Mouse (Mus musculus) lung, adult 2 months (tissue): ENCODE results near the gene Nedd4. TPM values are rescaled to one million over a fixed set of nuclear protein-coding genes. Genes with fewer than 3 reads are reported as not detected.

ENCODE experiments used
- DNase-seq: peaks from one replicate; pipeline ENCODE4 v3.0.0; 2022
- H3K4me1 ChIP-seq: fragments of 200-500 bp; 2 replicates; pipeline ENCODE4 v1.6.1; 2011; ENCODE audit warnings: low read length; ENCODE audit not compliant: control insufficient read depth, insufficient read depth
- H3K4me3 ChIP-seq: fragments of 200-500 bp; replicated peaks from 2 replicates; pipeline ENCODE3; 2011; ENCODE audit warnings: low read depth, mild to moderate bottlenecking, control low read depth, low read length; ENCODE audit errors: extremely low read depth
- CTCF ChIP-seq: fragments of 200-500 bp; IDR thresholded peaks from 2 replicates; pipeline ENCODE4 v1.5.1; 2011; ENCODE audit warnings: mild to moderate bottlenecking, low read length, control low read depth; ENCODE audit not compliant: insufficient read depth
- POLR2A ChIP-seq: fragments of 200-500 bp; IDR thresholded peaks from 2 replicates; pipeline ENCODE4 v1.6.1; 2011; ENCODE audit warnings: low read depth, mild to moderate bottlenecking, control low read depth, low read length, borderline replicate concordance; ENCODE audit errors: extremely low read depth
- WGBS: fragments of 180-500 bp; shearing (Covaris S2); methylation state at CpG from one replicate; pipeline ENCODE4 v1.1.7; 2018; 5-methylcytosine and 5-hydroxymethylcytosine counted together
- polyA plus RNA-seq: library from polyadenylated mRNA; depleted of rRNA; stranded (reverse); fragments of >200 nt; gene quantifications from 2 replicates; pipeline ENCODE4 v1.2.3, GENCODE M21; 2012

Gene Nedd4
- polyA plus RNA-seq, 1 experiment, result 165 TPM

DNA sequence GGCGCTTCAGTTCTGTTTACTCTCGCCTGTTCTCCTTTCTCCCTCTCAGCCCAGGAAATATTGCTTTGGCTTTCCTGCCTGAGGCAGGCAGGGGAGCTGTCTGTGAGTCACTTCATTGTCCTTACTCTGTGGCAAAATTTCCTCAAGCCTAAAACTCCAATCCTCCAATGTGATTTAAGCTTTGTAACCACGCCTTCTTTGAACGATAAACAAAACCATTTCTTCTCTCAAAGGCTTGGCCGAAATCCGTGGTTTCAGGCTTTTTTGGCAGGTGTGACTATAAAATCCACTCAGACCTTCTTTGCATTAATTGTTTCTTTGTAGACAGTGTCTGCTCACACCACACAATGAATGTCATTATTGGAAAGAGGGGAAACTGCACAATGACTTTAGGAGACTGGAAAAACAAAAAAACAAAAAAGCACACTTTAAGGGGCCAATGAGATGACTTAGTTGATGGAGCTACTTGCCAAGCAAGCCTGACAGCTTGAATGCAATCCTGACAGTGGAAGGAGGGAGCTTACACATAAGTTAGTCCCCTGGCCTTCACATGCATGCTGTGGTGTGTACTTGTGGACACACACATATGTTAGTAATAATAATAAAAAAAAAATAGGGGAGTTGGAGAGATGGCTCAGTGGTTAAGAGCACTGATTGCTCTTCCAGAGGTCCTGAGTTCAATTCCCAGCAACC lies 17.6 kb upstream of the Nedd4 start:
- TF ChIP-seq CTCF, result no peak
- no peak for TF ChIP-seq POLR2A
- Histone ChIP-seq H3K4me3 (no peak overlapping the region), H3K4me1 (peaks cover 16% of the 10 kb centered on the region)
- whole genome bisulfite sequencing, result 21% methylated on average over 6 of the region's 6 CpGs
- no peak for DNase-seq

DNA sequence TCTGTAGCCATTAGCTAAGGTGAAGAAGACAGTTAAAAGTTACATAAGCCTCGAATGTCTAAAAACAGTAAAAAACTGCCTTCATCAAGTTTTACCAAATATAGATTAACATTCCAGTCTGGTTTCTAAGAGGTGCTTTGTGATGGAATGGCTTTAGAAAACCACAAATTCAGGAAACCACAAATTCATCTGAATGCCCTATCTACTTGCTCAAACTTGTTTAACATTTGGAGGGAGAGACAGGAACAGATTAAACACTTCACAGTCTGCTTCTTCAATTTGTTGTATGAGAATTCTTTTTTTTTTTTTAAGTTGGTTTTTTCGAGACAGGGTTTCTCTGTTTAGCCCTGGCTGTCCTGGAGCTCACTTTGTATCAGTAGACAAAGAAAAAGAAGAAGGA lies 12.4 kb upstream of the Nedd4 start:
- no peak overlapping the region for H3K4me3 ChIP-seq
- WGBS, result 27% methylated on average over 2 of the region's 2 CpGs
- H3K4me1 ChIP-seq, result peaks cover 3% of the 10 kb centered on the region; the same call in 1 of the 2 replicates
- DNase-seq, result no peak
- no peak for TF ChIP-seq CTCF
- no peak for TF ChIP-seq POLR2A

GRCm38 (mm10) chr9:72652961-72653360 lies 9.2 kb upstream of the Nedd4 start:
- TF ChIP-seq CTCF (no peak), POLR2A (no peak)
- peaks cover 6% of the 10 kb centered on the region; the same call in 1 of the 2 replicates for H3K4me1 ChIP-seq
- 39% methylated on average over 8 of the region's 8 CpGs for whole genome bisulfite sequencing
- DNase-seq, result no peak
- no peak overlapping the region for H3K4me3 ChIP-seq

DNA sequence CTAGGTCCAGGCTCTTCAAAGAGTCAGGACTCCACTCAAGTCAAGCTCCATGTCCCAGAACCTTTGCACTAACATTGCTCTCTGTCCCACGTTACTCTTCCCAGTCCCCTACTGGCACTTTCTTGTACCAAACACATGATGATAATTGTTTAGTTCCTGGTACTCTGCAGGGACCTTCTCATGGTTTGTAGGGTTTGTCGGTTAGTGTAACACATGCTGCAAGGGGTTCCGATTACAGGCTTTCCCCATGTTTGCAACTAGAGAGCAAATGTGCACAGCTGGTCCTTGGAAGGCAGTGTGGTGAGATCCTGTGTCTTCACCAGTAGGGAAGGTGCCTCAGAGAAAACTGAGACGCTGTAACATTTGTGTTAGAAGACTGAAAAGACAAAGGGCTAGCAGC lies 8.6 kb upstream of the Nedd4 start:
- WGBS, result 49% methylated on average over 4 of the region's 4 CpGs
- DNase-seq, result no peak
- TF ChIP-seq POLR2A, result no peak
- TF ChIP-seq CTCF, result no peak
- Histone ChIP-seq H3K4me1 (peaks cover 6% of the 10 kb centered on the region; the same call in 1 of the 2 replicates), H3K4me3 (no peak overlapping the region)

- peak; percentile 87 for DNase-seq
- TF ChIP-seq POLR2A (no peak), CTCF (peak; percentile 92)
- Histone ChIP-seq H3K4me1 (peaks cover 6% of the 10 kb centered on the region; the same call in 1 of the 2 replicates), H3K4me3 (no peak overlapping the region)
- 47% methylated on average over 6 of the region's 6 CpGs for WGBS
Measured at GRCm38 (mm10) chr9:72654593-72655242, 7.4 kb upstream of the Nedd4 start.

DNA sequence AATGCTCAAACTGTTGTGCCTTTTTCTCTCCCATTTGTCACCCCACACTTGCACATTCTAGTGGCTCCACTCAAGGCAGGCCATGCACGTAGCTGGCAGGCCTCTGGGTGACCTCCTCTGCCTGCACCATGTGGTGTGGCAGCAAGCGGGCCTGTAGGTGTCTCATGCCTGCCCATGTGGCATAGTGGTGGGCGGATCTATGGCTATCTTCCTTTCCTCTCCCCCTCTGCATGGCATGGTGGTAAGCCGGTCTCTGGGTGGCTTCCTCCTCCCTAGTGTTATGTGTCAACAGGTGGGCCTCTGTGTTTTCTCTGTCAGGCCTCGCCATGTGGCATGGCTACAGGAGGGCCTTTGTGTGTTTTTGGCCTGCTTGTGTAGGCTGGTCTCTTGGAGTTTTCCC lies 6.5 kb upstream of the Nedd4 start:
- no peak for DNase-seq
- no peak for TF ChIP-seq POLR2A
- no peak for TF ChIP-seq CTCF
- 81% methylated on average over 5 of the region's 5 CpGs for WGBS
- no peak overlapping the region for H3K4me3 ChIP-seq
- H3K4me1 ChIP-seq, result peaks cover 6% of the 10 kb centered on the region; the same call in 1 of the 2 replicates

DNA sequence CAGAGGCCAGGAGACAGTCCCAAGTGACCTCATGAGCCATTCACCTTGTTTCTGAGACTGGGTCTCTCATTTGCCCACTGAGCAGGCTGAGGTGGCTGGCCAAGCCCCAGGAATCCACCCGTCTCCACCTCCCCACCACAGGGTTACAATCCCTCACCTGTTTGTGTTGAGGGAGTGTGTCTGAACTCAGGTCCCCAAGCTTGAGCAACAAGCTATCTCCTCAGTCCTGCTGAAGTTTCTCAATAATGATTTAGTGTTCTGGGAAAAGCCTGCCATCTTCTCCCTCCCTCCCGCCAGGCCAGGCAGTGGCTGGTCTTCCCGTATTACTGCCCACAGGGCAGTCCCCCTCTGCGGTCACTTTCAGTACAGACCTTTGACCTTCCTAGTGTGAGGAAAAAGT lies 5.7 kb upstream of the Nedd4 start:
- TF ChIP-seq CTCF (no peak), POLR2A (no peak)
- Histone ChIP-seq H3K4me3 (no peak overlapping the region), H3K4me1 (peaks cover 6% of the 10 kb centered on the region; the same call in 1 of the 2 replicates)
- WGBS, result 40% methylated on average over 4 of the region's 4 CpGs
- no peak for DNase-seq

DNA sequence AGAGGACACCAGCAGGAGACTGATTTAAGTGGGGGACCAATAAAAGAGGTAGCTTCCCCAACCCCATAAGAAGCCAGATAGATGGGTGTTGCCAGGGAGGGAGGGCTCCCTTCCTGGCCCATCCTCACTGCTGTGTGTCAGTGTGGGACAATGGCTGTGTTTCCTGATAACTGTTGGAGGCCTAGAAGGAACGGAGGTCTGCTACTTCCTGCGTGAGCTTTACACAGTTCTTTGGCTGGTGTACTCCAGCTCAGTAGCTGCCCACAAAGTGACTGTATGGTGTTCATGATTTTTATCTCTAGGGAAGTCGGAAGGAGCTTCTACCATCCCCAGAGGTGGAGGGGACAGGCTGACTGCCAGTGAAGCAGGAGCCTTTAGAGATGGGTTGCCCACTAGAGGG lies 5.2 kb upstream of the Nedd4 start:
- DNase-seq, result no peak
- TF ChIP-seq CTCF (no peak), POLR2A (no peak)
- H3K4me1 ChIP-seq, result peaks cover 6% of the 10 kb centered on the region; the same call in 1 of the 2 replicates
- H3K4me3 ChIP-seq, result no peak overlapping the region
- 49% methylated on average over 3 of the region's 3 CpGs for whole genome bisulfite sequencing

GRCm38 (mm10) chr9:72657694-72658093 lies 4.5 kb upstream of the Nedd4 start:
- 49% methylated on average over 1 of the region's 1 CpGs for WGBS
- no peak overlapping the region for H3K4me3 ChIP-seq
- no peak for TF ChIP-seq CTCF
- TF ChIP-seq POLR2A, result no peak
- no peak for DNase-seq
- H3K4me1 ChIP-seq, result peaks cover 6% of the 10 kb centered on the region; the same call in 1 of the 2 replicates

DNA sequence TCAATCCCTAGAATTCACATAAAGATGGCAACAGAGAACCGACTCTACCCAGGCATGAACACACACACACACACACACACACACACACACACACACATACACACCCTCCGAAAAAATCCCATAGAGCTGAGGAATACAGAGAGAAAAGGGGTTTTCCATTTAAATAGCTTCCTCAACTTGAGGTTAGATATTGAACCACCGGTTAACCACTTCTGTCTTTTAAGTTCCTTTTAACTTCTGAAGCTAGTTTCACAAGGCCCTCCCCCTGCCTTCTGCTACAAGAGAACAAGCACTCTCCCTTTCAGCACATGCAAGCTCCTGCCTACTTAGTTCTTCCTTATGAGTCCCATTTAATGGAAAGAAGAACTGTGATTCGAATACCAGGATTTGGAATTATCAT lies 2.0 kb upstream of the Nedd4 start:
- Histone ChIP-seq H3K4me1 (peaks cover 12% of the 10 kb centered on the region), H3K4me3 (no peak overlapping the region)
- no peak for DNase-seq
- TF ChIP-seq POLR2A, result no peak
- TF ChIP-seq CTCF, result no peak
- WGBS, result 59% methylated on average over 4 of the region's 4 CpGs

- no peak for TF ChIP-seq CTCF
- TF ChIP-seq POLR2A, result no peak
- Histone ChIP-seq H3K4me1 (peaks cover 17% of the 10 kb centered on the region), H3K4me3 (no peak overlapping the region)
- WGBS, result 69% methylated on average over 1 of the region's 1 CpGs
- DNase-seq, result no peak
Measured at GRCm38 (mm10) chr9:72660911-72661310, 1.2 kb upstream of the Nedd4 start.
